Mouse (Mus musculus) heart, postnatal 10 days (tissue): Measurements from ENCODE around the gene Mgat4a. TPM values are rescaled to one million over a fixed set of nuclear protein-coding genes. Genes with fewer than 3 reads are reported as not detected.
A peak's percentile ranks its signal among the peaks of the same experiment; 100 is the strongest.
"Not testable (repeated sequence)": the region's sequence is repeated elsewhere in the genome, so short reads cannot be mapped to it uniquely, and the experiment has no call there.

Source experiments
- DNase-seq, 2 experiments: peaks; one replicate each; pipeline ENCODE4 v3.0.0; 2021
- intact Hi-C: fragments of 180-260 bp; cut with DNase I; formaldehyde crosslinking; loops from one replicate; pipeline ENCODE4 v1.15.1; 2025
- total RNA-seq, 2 experiments: library from RNA; stranded (reverse); gene quantifications; 2 replicates each; pipeline ENCODE4 v1.2.3; 2021

Gene Mgat4a
- total RNA-seq, 2 experiments from 2014 or later: 17.3 to 18.0 TPM

DNA sequence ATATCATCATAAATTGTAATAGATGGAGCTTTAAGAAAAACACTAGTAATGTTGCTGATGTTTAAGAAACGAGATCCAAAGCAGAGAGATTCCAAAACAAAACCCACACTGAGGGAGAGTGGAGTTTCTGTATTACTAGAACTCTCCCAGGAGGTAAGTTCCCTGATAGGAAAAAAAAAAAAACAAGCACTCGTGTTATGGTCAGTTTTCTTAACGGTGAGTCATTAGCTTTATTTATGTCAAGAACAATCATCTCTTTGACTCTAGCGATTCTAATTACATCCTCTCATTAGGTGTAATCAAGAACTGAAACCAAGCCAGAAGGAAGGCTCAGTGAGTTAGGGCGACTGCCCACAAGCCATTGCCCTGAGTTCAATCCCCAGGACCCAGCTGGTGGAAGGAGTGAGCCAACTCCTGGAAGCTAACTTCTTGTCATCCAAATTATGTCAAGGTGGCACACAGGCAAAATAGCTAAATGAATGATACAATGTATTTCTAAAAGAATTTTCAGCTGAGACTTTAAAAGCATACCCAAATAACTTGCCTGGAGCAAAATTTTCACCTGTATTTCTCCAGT, 6.2 kb downstream of the Mgat4a start:
- intact Hi-C loops: no loop called here
- no peak for DNase-seq

DNA sequence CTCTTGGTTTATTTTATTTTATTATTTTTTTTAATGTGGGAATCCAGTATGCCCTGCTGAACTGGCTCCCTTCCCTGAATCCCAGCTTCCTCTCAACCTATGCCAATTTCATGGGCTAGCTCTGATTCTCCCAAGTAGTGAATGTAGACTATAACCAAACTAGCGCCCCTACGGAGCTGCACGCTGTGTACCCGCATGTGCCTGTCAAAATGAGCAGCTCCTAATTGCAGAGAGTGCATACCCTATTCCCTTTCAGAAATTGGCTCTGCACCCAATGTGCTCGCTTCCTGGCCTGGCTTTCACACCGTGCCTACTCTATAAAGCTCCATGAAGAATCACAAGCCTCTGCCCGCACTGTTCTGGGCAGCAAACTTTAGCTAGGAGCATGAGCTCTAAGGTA, 7.6 kb downstream of the Mgat4a start:
- intact Hi-C loops: loop anchor here (2.0 kb wide), 1 partner anchor 30 kb away; no protein-coding TSS in a partner anchor
- no peak for DNase-seq

DNA sequence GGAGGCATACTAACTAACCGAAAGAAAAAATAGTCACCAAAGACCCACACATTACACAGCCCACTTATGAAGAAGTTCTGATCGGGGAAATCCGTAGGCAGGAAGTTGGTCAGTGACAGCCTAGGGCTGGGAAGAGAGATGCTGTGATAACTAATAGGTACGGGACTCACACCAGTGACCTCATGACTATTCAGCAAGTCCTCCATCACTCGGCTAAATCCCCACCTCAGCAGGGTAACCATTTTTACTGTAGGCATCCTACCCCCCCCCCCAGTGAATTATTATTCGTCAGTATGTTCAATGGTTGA, 8.3 kb downstream of the Mgat4a start:
- intact Hi-C loops: loop anchor here (2.0 kb wide), 1 partner anchor 30 kb away; no protein-coding TSS in a partner anchor
- no peak for DNase-seq

DNA sequence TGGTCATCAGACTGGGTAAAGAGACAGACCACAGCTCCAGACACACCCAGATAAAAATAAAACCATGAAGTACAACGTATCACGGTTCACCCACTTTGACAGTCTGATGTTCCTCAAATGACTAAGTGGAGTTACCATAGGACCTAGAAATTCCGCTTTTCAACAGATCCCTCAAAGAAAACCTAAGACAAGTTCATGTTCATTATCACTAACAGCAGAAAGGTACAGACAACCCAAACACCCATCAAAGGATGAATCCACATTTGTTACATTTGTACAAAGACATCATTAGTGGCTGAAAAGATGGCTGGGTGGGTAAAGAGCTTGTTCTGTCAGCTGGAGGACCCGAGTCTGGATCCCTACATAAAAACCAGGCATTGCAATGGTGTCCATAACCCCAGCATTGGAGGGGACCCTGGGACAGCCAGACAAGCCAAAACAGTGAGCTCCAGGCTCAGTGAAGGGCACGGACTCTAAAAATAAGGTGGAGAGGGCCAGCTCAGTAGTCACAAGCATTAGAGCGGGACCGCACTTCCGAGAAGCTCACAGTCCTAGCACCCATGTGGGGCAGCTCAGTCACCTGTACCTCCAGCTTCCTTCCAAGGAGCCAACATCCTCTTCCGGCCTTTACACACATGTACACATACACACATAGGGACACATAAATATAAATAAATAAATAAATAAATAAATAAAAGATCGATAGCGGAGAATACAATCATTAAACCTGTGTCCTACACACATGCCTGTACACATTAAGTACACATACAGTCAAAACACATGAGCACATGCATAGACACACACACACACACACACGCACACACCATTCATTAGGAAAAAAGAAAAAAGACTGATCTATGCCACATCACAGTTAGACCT, 8.9 kb downstream of the Mgat4a start:
- no peak for DNase-seq
- intact Hi-C loops: loop anchor here (2.0 kb wide), 1 partner anchor 29 kb away; no protein-coding TSS in a partner anchor

DNA sequence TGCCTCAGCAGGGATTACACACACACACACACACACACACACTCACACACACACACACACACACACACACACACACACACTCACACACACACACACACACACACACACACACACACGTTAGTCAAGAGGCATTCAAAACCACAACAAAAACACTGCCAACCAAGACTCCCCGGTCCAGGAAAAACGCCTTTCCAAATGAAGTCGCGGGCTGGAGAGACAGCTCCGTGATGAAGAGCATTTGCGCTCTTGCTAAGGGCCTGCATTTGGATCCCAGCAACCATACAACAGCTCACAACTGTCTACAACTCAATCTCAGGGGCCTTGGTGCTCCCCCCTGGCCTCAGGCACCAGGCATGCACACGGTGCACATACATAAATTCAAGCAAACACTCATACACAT, 10.8 kb downstream of the Mgat4a start:
- peak in 1 of 2 experiments; percentile 33 for DNase-seq
- intact Hi-C loops: no loop called here

DNA sequence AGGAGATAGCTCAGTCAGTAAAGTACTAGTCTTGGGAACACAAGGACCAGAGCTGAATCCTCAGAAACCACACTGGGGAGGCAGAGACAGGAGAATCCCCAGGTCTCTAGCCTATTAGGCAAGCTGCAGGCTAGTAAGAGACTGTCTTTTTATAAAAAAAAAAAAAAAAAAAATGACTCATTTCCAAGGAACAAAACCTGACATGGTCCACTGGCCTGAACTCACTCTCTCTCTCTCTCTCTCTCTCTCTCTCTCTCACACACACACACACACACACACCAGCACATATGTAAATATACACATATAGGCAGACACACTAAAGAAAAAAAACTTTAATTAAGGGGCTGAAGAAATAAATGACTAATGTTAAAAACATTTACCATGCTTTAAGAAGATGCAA, 14.6 kb downstream of the Mgat4a start:
- intact Hi-C loops: no loop called here
- DNase-seq: no peak

DNA sequence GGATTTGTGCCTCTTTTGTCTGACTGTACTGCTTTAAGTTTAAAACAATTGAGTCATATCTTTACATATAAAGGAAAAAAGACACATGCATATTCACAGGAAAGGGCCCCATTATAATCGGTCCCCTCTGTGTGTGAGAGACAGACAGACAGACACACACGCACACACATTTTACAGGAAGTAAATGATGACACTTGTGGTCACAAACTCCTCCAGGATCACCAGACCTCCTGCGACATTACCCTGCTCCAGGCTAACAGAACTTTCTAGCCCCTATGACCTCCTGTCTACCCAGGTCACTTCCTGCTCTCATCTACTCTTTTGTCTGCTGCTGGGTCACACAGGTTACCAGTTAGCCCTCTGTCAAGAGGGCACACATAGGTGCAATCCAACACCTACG, 16.1 kb downstream of the Mgat4a start:
- intact Hi-C loops: no loop called here
- no peak for DNase-seq

GRCm38 (mm10) chr1:37524122-37524521, 16.7 kb downstream of the Mgat4a start:
- DNase-seq, intact Hi-C loops: not testable (repeated sequence)

DNA sequence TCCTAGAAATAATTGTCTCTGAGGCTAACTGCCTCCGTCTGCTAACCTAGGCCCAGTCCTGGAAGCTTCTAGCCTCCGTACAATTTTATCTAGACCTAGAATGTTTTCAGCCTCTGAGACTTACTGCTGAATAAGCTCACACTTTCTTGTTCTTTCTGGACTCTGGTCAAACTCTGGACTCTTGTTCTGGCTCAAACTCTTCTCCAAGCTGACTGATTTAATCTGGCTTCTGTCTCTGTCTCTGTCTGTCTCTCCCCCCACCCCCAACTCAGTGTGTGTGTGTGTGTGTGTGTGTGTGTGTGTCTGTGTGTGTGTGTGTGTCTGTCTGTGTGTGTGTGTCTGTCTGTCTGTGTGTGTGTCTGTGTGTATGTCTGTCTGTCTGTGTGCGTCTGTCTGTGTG, 17.3 kb downstream of the Mgat4a start:
- DNase-seq, intact Hi-C loops: not testable (repeated sequence)

DNA sequence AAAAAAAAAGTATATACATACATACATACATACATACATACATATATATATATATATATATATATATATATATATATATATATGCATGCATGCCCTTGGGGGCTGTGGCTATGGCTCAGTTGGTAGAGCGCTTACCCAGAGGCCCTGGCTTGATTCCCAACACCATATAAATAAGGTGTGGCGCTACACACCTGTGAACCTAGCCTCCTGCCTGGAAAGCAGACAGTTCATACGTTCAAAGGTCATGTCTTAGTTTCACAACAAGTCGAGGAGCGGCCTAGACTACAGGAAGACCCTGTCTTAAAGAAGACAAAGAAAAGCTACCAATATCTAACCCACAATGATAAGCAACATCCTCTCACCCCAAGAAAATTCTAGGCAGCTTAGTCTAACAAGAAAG, 18.7 kb downstream of the Mgat4a start:
- intact Hi-C loops: no loop called here
- no peak for DNase-seq

DNA sequence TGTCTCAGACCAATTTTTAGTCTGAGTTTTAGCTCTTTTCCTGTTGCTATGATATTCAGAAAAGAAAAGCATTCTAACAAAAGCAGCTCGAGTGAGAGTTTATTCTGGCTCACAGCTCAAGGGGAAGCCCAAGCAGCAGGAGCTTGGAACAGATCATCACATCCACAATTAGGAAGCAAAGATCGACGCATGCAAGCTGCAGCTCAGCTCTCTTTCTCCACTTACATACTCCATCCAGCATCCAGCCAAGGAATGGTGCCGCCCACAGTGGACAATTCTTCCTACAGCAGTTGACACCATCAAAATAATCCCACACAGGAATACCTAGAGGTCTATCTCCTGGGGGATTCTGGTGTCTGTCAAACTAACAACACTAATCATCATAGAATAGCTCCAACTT, 22.0 kb downstream of the Mgat4a start:
- intact Hi-C loops: no loop called here
- peak in 1 of 2 experiments; percentile 29 for DNase-seq

- peak; percentile 52 to 53 for DNase-seq
- intact Hi-C loops: no loop called here
These were observed 22.6 kb downstream of the Mgat4a start for GRCm38 (mm10) chr1:37518124-37518720.

DNA sequence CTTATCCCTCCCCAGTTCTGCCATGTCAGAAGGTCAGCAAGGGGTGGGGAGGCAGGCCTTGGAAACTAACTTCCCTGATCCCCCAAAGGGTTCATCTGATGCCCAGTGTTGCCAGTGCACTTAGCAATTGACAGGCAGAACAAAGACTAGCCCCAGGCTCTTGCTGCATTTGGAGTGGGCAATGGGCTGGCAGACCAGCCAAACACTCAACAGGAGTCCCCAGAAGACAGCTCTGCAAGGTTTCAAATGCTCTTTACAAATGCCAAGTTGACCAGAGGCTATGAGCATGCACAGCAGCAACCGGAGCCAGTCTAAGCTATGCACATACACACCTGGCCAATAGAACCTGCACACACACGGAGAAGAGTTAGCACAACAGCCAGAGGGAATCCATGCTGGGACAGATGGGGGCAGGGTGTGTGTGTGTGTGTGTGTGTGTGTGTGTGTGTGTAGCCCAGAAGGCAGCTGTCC, 27.8 kb downstream of the Mgat4a start:
- no peak for DNase-seq
- intact Hi-C loops: no loop called here

DNA sequence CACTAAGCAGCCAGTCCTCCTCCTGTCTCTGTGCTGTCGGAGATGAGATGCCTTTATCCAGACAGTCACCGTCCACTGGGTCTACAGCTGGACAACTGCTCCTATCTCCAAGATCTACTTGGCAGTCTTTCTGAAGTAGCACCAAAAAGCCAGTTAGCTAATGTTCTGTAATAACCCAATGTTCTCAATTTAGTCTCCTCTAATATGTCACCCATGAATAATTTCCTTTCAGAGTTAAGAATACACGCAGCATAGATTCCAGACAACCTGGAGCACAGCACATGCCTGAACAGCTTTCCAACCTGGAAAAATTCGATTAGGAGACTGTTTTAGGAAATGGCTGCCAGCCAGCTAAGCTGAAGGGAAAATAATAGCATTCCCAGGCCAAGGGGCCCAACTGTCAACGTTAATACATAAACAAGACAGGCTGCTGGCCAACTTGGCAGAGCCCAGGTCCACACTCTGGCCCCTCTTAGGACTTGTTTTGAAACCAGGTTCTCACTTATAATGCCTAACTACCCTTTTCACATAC, 28.6 kb downstream of the Mgat4a start:
- DNase-seq: peak; percentile 66 to 73
- intact Hi-C loops: no loop called here

DNA sequence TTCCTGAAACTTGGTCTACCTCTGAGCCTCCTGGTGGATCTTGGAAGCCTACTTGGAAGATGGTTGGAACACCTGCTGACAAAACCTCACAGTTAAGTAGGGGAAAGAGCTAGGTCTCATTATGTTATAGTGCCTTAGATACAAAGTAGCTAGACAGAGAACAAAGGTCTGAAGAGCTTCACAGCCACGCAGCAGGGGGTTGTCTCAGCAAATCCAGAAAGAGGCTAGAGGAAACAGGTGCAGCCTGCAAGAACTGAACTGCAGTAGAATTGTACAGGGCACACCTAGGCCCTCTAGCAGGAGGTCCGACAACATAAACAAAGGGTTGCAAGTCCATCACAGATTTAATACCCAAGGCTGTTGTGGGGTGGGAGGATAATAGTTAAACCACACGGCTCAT, 30.6 kb downstream of the Mgat4a start:
- DNase-seq: no peak
- intact Hi-C loops: no loop called here

DNA sequence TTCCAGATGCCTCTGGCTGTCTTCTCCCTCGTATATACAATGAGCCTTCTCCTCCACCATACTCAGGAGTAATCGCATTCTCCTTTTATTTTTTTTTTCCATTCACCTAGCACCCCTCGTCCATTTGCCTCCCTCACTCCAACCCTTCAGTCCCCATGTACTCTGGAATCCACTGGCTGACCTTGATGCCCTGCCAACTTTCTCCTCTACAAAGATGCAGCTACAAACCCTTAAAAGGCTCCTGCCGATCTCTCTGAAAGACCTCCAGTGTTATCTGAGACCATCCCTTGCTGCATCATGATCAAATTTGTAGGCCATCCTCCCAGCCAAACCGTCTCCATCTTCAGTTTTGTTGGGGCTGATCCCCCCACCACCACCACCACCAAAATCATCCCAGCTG, 31.4 kb downstream of the Mgat4a start:
- intact Hi-C loops: no loop called here
- no peak for DNase-seq

DNA sequence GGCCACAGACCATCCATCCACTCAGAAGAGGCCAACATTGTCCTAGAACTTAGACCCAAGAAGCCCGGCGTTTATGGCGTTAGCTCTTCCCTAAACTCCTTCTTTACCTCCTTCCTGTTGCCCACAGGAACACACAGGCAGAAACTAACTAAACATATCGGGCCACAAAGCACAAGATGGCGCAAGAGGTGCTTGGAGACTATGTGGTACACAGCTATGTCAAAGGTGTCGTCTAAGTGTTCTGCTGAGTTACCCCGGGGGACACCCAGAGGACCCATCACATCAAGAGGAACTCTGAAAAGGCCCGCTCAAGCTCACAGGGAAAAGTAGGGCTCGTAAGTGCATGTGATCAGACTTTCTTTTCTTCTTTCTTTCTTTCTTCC, 35.5 kb downstream of the Mgat4a start:
- no peak for DNase-seq
- intact Hi-C loops: no loop called here

DNA sequence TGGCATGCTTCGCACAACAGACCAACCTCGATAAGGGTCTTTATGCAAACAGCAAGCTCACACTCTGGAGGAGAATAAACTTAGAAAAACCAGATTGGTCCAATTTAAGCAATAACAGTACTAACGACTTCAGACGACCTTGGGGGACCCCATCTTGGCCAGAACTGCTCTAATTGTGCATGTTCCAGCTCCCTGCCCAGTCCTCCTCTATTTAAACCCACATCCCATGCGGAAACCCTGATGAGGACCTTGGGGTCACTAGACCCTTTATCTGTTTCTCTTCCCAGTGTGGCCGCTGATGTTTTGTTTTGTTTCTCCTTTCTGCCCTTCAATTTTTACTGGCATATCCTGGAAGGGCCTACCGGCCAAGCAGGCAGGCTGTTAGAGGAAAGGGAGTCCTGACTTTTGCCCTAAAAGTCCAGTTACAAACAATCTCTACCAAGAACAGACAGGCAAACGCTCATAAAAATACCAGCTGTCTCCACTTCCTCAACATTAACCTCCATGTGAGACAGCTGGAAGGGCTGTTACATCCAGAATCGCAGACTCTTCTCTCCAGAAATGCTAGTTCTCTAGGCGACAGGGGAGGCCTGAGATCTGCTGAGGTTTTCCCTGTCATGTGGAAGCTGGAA, 36.0 kb downstream of the Mgat4a start:
- intact Hi-C loops: no loop called here

DNA sequence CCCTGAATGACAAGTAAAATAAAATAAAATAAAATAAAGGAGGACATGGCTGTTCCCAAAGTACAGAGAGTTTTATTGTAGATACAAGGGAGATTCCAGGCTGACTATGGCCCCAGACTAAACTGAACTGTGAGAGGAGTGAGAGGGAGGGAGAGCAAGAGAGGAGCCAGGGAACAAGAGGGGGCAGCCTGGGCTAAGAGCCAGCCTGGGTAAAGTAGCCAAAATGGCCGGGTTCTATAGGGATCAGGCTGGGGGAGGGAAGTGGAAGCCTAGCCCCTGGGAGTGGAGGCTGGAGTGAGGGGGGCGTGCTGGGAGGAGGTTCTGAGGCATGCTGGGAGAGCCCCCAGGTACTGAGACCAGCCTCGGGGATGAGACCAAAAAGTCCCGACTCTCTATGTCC, 37.2 kb downstream of the Mgat4a start:
- no peak for DNase-seq
- intact Hi-C loops: loop anchor here (2.0 kb wide), 1 partner anchor 29 kb away; no protein-coding TSS in a partner anchor

More for the DNA sequence above, 36.0 kb downstream of the Mgat4a start:
- peak; percentile 29 to 43 for DNase-seq

- peak in 1 of 2 experiments; percentile 29 for DNase-seq
- intact Hi-C loops: loop anchor here (2.0 kb wide), 1 partner anchor 30 kb away; no protein-coding TSS in a partner anchor
These were observed 38.5 kb downstream of the Mgat4a start for GRCm38 (mm10) chr1:37502354-37502753.

GRCm38 (mm10) chr1:37500723-37501122, 40.1 kb downstream of the Mgat4a start:
- no peak for DNase-seq
- intact Hi-C loops: no loop called here
